Mouse (Mus musculus) ES-E14 (cell line): ENCODE data around the gene Adgrb3. TPM values are rescaled to one million over a fixed set of nuclear protein-coding genes. Genes with fewer than 3 reads are reported as not detected.

Experiments used
- DNase-seq: peaks from one replicate; pipeline ENCODE4 v3.0.0-alpha.2; 2013; ENCODE audit warnings: low read depth, low spot score
- H3K27ac ChIP-seq: 2 replicates; pipeline ENCODE4 v1.5.1; 2012; ENCODE audit warnings: low read depth, mild to moderate bottlenecking, low read length, moderate library complexity, mixed read lengths; ENCODE audit not compliant: poor library complexity, insufficient read depth, severe bottlenecking
- H3K36me3 ChIP-seq: 2 replicates; pipeline ENCODE4 v1.6.1; 2012; ENCODE audit warnings: mild to moderate bottlenecking, low read length, moderate library complexity, mixed read lengths; ENCODE audit not compliant: control insufficient read depth, poor library complexity, insufficient read depth, severe bottlenecking
- H3K4me1 ChIP-seq, 2 experiments: fragments of 150-350 bp in 1 of 2; sonication (generic) in 1 of 2; 2 replicates each; pipeline ENCODE4 v1.6.1; 2012; ENCODE audit warnings: low read length in 2 of 2, mild to moderate bottlenecking in 1 of 2, mixed read lengths in 1 of 2; ENCODE audit not compliant: control insufficient read depth in 2 of 2, insufficient read depth in 2 of 2, poor library complexity in 1 of 2
- H3K4me3 ChIP-seq, 2 experiments: fragments of 150-350 bp in 1 of 2; sonication (generic) in 1 of 2; 2 replicates each; pipeline ENCODE4 v1.5.1; 2012; ENCODE audit warnings: low read length in 2 of 2, low read depth in 1 of 2, mild to moderate bottlenecking in 1 of 2, mixed read lengths in 1 of 2; ENCODE audit not compliant: insufficient read depth in 1 of 2, poor library complexity in 1 of 2, severe bottlenecking in 1 of 2
- H3K9ac ChIP-seq: 2 replicates; pipeline ENCODE4 v1.6.1; 2012; ENCODE audit warnings: low read depth, mild to moderate bottlenecking, low read length, mixed read lengths; ENCODE audit not compliant: poor library complexity, insufficient read depth, severe bottlenecking
- H3K9me3 ChIP-seq: fragments of 150-350 bp; sonication (generic); 2 replicates; pipeline ENCODE4 v1.6.1; 2012; ENCODE audit warnings: low read depth, mild to moderate bottlenecking, low read length; ENCODE audit not compliant: control insufficient read depth, insufficient read depth
- CHD2 ChIP-seq: IDR thresholded peaks from 2 replicates; pipeline ENCODE4 v1.6.1; 2014; ENCODE audit warnings: mild to moderate bottlenecking, low read depth, low read length, inconsistent platforms
- HCFC1 ChIP-seq: IDR thresholded peaks from 2 replicates; pipeline ENCODE4 v1.6.1; 2012; ENCODE audit warnings: low read length, inconsistent platforms, borderline replicate concordance; ENCODE audit not compliant: insufficient read depth
- MAFK ChIP-seq: IDR thresholded peaks from 2 replicates; pipeline ENCODE4 v1.6.1; 2014; ENCODE audit warnings: mild to moderate bottlenecking, low read depth, low read length, inconsistent platforms; ENCODE audit not compliant: insufficient read depth
- ZC3H11A ChIP-seq: IDR thresholded peaks from 2 replicates; pipeline ENCODE4 v1.6.1; 2012; ENCODE audit warnings: low read depth, mild to moderate bottlenecking, inconsistent platforms, low read length, borderline replicate concordance
- ZNF384 ChIP-seq: IDR thresholded peaks from 2 replicates; pipeline ENCODE4 v1.6.1; 2012; ENCODE audit warnings: low read depth, low read length, inconsistent platforms
- in situ Hi-C, 2 experiments: fragments of 600-800 bp; cut with MboI; formaldehyde crosslinking; loops; one replicate each; pipeline ENCODE4 v1.15.1; 2025; ENCODE audit warnings: low sequenced_read_pairs in 2 of 2, inconsistent platforms in 1 of 2; ENCODE audit not compliant: unreplicated experiment in 2 of 2
- total RNA-seq: library from RNA; depleted of rRNA; stranded (reverse); fragments of 300-350 nt; gene quantifications from 2 replicates; pipeline ENCODE4 v1.2.3, GENCODE M21; 2012

The Adgrb3 gene
- total RNA-seq, 1 experiment = 0.27 TPM

DNA sequence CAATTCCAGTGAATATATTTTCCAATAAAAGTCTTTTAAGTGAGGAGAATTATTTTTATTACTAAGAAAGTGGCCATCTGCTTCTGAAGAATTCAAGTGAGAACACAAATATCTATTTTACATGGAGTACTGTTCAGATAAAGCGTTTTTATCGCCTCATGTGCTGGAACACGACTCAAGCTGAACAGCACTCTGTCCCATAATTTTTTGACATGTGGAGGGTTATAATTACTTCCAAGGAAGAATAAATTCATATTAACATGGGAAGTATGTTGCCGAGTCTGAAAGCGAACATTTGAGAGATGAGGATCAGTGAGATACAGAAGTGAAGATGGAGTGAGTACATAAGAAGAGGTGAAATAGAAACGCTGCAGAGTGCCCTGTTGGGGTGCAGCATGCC lies 665.9 kb downstream of the Adgrb3 start:
- no peaks in the 10 kb centered on the region for H3K36me3 ChIP-seq

DNA sequence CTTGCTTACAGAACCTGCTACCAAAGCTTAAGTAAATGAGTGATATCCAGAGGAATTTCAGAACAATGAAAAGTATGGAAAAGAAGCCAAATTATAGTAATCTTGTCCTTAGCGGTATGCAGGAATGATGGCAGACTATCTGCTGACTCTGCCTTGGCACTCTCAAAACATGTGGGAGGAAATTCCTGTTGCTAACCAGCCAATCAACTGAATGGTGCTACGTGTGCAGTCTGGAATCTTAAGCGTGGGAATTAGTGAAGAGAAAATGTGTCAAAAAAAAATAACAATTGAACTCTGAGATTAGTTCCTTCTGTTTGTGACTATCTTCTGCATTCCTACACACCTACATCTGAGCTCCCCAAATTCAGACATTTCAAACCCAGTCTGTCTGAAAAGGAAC lies 683.3 kb downstream of the Adgrb3 start:
- H3K4me1 ChIP-seq = no peaks in the 10 kb centered on the region
- H3K4me3 ChIP-seq = no peak overlapping the region
- TF ChIP-seq CHD2 (no peak), HCFC1 (no peak), ZNF384 (no peak), MAFK (no peak), ZC3H11A (no peak)
- no peaks in the 10 kb centered on the region for H3K9me3 ChIP-seq
- no peak overlapping the region for H3K9ac ChIP-seq
- in situ Hi-C loops = no loop called here
- no peak overlapping the region for H3K27ac ChIP-seq
- no peaks in the 10 kb centered on the region for H3K36me3 ChIP-seq
- no peak for DNase-seq

More for the DNA sequence above, 665.9 kb downstream of the Adgrb3 start:
- Histone ChIP-seq H3K4me1 (no peaks in the 10 kb centered on the region), H3K27ac (no peak overlapping the region), H3K9ac (no peak overlapping the region), H3K9me3 (no peaks in the 10 kb centered on the region), H3K4me3 (no peak overlapping the region)
- no peak for DNase-seq
- TF ChIP-seq HCFC1 = no peak
- no peak for TF ChIP-seq MAFK
- no peak for TF ChIP-seq CHD2
- TF ChIP-seq ZC3H11A = no peak
- no peak for TF ChIP-seq ZNF384
- in situ Hi-C loops = no loop called here

DNA sequence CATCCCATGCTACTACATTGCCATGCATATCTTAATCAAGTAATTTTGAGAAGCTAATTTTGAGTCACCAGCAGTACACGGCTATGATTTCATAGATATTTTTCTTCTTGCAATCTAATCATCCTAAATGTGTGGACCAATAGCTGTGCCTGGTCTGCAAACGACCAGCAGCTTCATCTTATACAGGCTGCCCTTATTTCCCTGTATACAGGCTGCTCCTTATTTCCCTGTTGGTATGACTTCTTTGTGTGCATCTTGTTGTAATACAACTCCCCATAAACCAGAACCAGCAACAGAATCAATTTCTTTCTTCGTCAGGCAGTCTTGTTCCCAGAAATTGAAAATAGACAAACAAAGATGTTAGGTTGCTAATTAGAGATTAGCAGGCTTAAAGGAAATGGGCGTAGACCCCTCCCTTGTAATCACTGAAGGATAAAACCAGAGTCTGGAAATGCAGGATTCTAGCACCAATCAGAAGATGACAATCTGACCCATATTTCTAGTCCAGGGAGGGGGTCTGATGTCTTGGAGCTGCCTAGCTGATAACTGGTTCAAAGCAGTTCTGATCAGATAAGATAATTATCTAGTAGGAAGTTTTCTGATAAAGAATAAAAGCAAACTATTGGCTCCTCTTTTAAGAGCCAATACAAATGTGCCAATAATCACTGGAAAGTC lies 697.2 kb downstream of the Adgrb3 start:
- in situ Hi-C loops = no loop called here
- TF ChIP-seq MAFK = no peak
- TF ChIP-seq HCFC1 = no peak
- no peak for TF ChIP-seq CHD2
- TF ChIP-seq ZNF384 = no peak
- H3K4me3 ChIP-seq = no peak overlapping the region
- DNase-seq = no peak
- no peak overlapping the region for H3K9ac ChIP-seq
- H3K27ac ChIP-seq = no peak overlapping the region
- H3K36me3 ChIP-seq = no peaks in the 10 kb centered on the region
- peaks cover 0 to 2% of the 10 kb centered on the region in 2 experiments; a peak in 1 of 4 replicates for H3K4me1 ChIP-seq
- no peaks in the 10 kb centered on the region for H3K9me3 ChIP-seq

DNA sequence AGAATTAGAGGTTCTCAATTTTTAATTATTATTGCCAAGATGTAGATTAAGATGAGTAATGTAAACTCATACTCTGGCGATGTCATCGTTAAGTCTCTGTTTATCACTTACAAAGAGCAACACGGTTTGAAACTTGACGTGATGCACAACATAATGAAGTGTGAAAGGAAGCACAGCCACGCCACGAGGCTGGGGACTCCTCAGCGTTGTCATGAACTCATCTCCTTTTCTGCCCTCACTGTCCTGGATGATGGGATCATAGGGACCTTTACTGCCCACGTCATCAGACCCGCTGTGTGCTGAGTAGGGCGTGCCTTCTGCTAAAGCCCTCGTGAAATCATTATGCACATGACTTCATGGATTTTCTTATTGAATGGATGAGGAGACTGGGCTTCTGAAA lies 714.0 kb downstream of the Adgrb3 start:
- Histone ChIP-seq H3K4me3 (no peak overlapping the region), H3K4me1 (no peaks in the 10 kb centered on the region), H3K9me3 (no peaks in the 10 kb centered on the region), H3K9ac (no peak overlapping the region), H3K36me3 (no peaks in the 10 kb centered on the region), H3K27ac (no peak overlapping the region)
- DNase-seq = no peak
- TF ChIP-seq MAFK (no peak), HCFC1 (no peak), ZC3H11A (no peak), CHD2 (no peak), ZNF384 (no peak)
- in situ Hi-C loops = no loop called here
